Mouse (Mus musculus) E14TG2a.4 (cell line): ENCODE results near the gene Ccdc124.

Experiments used
- CTCF ChIP-seq: conservative IDR thresholded peaks from 2 replicates; pipeline ENCODE4 v1.5.1; 2014; ENCODE audit warnings: low read length
- NANOG ChIP-seq: IDR thresholded peaks from 2 replicates; pipeline ENCODE4 v1.6.1; 2014; ENCODE audit warnings: borderline replicate concordance, low read length, mixed read lengths

- TF ChIP-seq CTCF (no peak), NANOG (no peak)
Observed at GRCm38 (mm10) chr8:70891356-70891755, 17.6 kb upstream of the Ccdc124 start.
